Comparison of ENCODE assay signal across 1 mouse cellular context in genomic region chr2:70702403-70702802, GRCm38 (mm10).
A peak's percentile ranks its signal among the peaks of the same experiment; 100 is the strongest.
TF ChIP-seq lines count a peak whose summit lies in the region.

No protein-coding gene starts in this region.

TF ChIP-seq in MEL, 35 proteins besides CTCF, POLR2A, EP300 and RAD21:
- TF ChIP-seq MAFK (IDR thresholded peaks at IDR 0.05; ENCODE audit: borderline replicate concordance, low read depth, low read length) (no peak), ELF1 (IDR thresholded peaks at IDR 0.05; ENCODE audit: low read depth, low read length) (no peak), POLR2AphosphoS2 (IDR thresholded peaks at IDR 0.05; ENCODE audit: low read length) (no peak), MAZ (IDR thresholded peaks at IDR 0.05; ENCODE audit: low read depth, low read length) (peak; percentile 92; the same call in 1 of the 2 replicates), POLR2AphosphoS5 (IDR thresholded peaks at IDR 0.05; ENCODE audit: borderline replicate concordance, low read depth, low read length) (no peak), HCFC1 (IDR thresholded peaks at IDR 0.05; ENCODE audit: low read depth, low read length) (no peak)
